Mouse (Mus musculus): ENCODE data around the gene Gpr88.

Gpr88 gene

DNA sequence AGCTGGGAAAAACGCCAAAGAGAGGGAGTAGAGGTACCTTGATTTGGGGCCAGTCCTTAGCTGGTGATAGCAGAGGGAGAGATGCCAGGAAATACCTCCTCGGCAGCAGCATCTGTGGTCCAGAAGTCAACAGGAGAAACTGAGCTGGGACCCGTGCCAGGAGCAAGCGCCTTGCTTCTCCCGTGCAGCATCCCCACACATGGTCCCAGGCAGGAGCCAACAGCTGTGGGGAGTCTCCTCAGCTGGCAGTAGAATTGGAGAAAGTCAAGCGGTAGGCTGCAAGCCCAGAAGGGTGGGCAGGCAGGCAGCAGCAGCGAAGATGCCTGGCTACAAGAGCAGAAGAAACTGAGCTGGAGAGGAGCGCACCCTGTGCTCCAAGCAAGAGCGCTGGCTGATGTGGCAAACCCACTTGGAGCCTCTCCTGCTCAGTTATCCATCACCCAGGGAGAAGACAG lies at the start of gene Gpr88:
Gene Gpr88 (minus strand): TSS at position 427 of the 455 bp plus-strand sequence.
- DNase-seq = no peak

DNA sequence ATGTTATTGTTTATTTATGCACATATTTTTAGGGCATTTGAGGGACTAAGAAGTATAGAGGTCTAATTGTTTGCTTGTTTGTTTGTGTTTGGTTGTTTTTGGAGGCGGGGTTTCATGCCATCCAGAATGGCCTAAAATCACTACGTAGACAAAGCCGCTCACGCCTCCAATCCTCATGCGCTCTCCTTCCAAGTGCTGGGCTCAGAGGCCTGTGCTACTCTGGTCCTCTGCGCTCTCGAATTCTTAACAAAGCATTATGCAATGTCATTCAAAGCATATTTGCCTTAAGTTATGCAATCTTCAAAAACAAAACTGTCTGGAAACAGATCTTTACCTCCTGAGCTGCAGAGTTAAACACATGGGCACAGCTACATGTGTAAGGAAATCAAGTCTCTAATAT lies 49.3 kb upstream of the Gpr88 start:
- no peak for DNase-seq

DNA sequence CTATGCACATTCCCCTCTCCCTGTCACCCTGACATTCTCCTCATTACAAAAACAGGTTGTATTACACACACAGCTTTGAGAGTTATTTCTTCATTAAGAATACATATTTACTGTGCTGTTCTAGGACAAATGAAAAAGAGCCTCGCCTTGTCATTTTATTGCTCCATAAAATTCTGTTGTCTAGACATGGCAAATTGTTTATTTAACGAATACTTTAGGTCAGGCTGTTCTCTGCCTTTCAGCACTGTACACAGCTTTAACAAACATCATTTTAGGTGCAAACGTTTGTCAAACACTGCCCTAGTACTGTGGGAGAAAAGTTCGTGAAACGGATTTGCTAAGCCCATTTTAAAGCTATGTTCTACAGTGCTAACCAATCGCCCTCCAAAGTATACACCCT lies 48.5 kb upstream of the Gpr88 start:
- DNase-seq = no peak

DNA sequence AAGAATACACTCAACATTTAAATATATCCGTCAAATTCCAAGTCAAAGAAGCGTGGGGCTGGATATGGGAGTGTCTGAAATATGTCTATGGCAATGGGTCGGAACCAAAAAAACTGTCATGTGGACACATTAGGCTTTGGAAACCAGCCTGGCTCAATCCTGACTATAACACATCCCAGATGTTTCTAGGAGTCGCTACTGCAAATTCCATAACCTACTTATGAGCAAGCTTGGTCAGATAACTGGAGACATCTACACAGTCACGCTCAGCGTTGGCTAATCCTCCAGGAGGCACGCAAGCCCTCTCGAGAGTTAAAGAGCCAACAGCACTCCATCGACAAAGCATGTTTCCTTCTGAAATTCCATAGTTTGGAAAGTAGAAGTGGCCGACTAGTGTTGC lies 45.4 kb upstream of the Gpr88 start:
- DNase-seq = no peak

DNA sequence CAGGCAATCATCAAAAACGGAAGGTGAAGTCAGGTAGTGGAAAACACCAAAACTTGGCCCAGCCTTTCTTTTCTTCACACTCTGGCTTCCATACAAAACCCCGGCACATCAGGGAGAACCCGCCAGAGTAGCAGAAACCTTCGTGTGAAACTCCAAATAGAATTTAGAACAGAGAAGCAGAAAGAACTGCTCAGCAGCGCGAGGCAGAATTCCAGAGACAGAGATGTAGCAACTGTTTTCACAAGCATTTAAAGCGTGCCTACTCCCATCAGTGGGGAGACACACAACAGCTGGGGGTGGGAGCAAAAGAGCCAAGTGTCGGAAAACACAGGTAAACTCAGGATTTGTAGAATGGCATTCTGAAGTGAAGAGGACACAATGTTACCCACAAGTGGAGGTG lies 44.7 kb upstream of the Gpr88 start:
- DNase-seq = no peak

DNA sequence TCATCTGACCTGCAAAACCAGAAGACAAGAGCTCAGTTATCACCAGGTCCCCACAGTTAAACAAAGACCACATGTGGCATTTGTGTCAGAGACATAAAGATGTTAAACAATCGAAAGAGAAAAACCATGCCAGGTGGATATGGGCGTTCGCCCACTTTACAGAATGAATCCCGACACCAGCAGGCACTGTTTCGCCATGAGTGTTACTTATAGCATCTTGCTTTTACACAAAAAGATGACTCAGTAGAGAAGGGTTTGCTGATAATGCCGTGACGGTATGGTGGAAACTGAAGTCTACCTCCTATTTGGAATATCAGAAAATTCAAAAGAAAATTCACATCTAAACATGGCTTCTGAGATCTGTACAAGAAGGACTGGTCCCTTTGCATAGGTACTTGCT lies 43.9 kb upstream of the Gpr88 start:
- no peak for DNase-seq

DNA sequence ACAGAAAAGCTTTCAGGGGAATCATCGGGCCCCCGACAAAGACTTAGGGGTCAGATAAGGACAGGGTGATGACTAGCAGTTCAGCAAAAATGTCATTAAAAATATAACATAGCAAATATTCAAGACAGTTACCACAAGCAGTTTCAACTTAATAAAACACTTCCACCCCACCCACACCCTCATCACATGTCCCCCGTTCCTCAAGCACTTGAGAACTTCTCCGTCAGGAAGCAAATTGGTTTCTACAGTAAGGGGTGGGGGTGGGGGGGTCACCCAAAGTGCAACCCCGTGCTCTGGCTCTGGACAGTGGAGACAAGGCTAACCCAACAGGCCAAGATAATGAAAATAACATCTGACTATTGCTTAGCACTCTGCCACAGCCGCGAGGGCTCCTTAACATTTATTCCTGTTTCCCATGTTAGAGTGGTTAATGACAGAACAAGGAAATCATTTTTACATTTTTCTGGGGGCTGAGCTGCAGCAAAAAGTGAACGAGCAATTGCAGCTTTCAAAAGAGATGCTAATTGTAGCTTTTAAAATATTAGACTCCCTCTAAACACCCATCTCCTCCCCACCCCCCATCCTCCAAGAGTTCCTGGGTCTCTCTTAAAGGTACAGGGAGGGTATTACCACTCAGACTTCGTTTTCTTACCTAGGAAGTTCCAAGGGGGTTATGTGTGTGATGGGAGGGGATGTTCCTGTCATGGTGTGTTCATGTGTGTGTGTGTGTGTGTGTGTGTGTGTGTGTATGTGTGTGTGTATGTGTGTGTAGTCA lies 36.9 kb upstream of the Gpr88 start:
- no peak for DNase-seq

DNA sequence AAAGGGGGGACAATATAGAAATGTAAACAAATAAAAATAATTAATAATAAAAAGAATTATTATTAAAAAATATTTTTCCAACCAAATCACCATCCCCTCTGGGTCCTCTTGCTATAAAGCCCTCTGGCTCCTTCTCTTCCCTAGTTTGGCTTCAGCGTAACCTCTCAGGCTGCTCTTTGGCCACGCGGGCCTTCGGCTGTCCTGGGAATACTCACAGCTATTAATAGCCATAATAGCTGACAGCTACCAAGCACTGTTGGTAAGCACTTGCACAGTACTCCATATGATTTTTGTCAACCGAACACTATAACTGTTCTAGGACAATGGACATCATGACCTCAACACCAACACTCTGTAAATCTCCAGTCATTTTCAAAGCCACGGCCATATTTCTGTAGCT lies 35.5 kb upstream of the Gpr88 start:
- no peak for DNase-seq

DNA sequence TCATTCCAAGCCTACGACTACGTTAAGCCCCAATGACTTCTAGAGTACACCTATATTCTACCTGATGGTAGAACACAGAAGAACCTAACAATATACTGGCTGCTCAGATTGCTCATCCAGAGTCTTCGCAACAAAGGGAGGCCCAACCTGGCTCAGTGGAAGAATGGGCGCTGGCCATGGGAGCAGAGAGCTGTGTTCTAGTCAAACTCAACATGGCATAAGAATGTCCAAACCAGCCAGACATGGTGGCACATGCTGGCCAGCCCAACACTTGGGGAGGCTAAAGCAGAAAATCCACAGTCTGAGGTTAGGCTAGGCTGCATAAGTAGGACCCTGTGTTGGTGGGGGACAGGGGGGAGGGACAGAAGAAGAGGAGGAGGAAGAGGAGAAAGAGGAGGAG lies 31.4 kb upstream of the Gpr88 start:
- no peak for DNase-seq

DNA sequence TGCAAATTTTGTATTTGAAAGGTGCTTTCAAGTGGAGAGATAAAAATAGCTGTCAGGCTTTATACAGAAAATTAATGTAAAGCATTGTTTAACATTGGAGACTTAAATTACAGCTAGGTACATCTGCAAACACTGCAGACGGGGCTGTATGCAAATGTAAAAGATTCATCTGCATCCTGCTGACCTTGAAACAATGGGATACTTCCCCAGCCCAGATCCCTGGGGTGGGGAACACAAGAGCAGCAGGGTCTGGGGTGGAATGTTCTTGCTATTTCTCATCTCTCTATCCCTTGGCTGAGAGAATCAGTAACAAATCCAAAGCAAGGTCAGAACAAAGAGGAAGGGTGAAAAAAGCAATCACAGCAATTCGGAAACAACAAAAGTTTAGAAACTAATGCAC lies 30.7 kb upstream of the Gpr88 start:
- no peak for DNase-seq

DNA sequence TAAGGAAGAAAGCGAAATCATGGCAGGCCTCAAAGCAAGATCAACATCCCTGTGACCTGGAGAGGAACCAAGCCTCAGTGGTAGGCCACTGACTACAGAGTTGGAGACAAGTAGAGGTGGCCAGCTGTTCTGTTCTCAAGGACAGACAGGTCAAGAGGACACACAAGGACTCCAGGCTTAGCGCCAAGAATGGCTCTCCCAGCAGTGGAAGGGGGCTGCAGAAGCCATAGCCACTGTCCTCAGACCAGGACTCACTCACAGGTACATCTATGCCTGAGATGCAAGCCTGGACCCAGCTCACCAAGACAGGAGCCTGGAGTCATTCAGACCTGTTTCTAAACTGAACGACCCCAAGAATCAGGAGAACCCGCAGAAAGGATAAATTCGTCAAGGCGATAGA lies 28.4 kb upstream of the Gpr88 start:
- no peak for DNase-seq

DNA sequence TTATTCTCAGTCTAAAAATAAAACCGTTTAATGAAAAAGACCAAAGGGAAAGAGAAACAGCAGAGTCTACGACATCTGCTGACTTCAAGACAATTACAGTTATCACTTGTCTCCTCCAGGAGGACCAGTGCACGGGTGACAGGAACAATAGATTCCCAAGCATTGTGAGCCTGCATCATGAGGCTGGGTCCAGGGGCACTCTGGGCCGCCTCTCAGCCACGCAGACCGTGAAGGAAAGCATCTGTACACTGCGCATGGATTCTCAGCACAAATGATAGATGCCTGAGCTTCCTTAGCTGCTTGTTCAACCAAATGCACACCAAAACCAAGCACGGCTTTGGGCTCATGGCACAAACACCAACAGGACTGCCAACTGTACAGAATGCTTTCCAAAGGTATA lies 23.8 kb upstream of the Gpr88 start:
- no peak for DNase-seq

DNA sequence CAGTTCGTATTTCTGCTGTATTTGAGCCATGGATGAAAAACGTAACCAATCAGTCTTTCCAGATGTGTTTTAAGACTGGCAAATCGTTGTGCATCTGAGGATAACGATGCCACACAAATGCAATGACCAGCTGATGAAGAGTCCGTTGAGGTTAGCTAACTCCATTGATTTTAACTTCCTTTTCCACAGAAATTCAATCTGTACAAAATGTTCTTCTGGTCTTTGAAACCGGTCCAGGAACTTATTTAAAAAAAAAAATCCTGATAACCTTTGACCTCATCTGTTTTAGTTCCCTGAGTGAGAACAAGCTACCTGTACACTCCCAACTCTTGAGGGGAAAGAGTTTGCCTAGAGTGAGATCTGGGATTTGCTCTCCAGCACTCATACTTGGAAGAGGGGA lies 18.4 kb upstream of the Gpr88 start:
- no peak for DNase-seq

DNA sequence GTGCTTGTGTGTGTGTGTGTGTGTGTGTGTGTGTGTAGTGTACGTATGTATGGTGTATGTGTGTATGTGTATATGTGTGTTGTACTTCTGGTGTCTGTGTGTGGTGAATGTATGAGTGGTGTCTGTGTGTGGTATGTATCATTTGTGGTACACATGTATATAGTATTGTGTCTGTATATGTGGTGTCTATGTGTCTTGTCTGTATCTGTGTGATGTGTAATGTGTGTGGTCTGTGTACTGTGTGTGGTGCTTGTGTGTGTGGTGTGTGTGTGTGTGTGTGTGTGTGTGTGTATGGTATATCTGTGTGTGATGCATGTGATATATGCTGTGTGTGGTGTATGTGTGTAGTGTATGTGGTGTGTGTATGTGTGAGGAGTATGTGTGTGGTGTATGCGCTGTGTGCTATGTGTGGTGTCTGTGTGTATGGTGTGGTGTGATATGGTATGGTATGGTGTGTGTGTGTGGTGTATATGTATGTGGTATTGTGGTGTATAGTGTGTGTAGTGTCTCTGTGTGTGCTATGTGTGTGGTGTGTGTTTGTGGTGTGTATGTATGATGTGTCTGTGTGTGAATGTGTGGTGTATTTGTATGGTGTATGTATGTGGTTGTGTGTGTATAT lies 13.8 kb upstream of the Gpr88 start:
- no peak for DNase-seq

DNA sequence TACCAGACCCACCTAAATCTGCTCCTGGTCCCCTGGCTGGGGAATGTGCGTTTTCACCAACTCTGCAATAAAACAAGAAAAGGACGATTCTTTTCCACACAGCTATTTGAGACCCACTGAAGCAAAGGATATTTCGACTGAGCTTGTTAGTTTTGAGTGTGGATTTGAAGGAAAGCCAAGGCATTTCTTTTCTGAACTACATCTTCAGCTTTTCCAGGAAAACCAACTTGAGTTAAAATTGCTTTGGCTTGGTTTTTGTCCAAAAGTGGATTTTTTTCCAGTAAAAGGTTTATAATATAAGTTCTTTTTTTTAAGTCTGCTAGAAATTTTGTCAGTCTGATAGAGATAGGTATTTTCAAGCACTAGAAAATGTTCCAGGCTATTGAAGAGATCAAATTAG lies 13.1 kb upstream of the Gpr88 start:
- no peak for DNase-seq

DNA sequence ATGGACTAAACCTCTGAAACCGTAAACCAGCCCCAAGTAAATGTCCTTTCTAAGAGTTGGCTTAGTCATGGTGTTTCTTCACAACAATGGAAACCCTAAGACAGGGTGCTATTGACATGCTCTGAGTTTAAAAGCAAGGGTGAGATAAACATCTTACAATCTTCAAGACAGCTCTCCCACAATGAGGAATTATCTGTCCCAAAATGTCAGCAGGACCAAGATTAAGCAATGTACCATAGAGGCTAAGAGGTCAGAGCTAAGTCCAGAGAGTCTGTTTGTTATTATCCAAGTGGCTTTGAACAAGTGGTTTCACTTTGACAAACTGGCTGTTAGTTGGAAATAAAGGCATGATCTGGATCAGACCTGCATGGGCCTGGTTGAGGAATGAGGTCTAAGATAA lies 10.7 kb upstream of the Gpr88 start:
- no peak for DNase-seq

DNA sequence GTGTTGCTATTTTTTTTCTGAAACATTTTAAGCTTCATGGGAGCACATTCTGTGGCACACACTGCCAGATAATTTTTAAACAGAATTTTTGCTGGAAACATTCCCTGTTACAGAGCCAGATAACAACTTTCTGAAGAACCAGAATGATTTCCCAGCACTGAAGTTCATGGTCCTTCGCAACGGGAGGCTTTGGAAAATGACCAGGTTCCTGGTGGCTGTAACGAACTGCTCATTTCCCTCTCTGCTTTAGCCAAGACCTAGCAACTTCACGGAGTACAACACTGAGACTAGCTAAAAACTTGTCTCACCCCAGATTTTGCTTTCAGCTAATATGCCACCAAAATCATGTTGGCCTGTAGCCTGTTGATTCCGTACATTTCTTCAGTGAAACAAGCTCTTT lies 9.8 kb upstream of the Gpr88 start:
- no peak for DNase-seq

DNA sequence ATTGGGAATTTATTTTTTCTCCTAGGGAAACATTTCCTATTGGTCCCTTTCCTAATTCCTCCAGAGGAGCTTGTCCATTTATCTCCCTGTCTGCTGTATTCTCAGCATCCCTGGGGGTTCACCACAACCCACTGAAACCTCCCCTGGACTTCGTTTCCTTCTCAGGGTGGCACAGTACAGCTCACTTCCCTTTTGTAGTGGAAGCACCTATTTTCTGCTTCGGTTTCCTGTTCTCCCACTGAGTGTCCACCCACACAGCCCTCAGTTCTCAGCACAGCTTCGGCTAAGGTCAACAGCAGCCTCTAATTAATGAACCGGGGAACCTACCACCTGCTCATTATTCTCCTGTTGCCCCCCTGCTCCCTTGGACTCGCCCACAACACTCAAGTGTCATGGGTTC lies 2.8 kb upstream of the Gpr88 start:
- DNase-seq = no peak

DNA sequence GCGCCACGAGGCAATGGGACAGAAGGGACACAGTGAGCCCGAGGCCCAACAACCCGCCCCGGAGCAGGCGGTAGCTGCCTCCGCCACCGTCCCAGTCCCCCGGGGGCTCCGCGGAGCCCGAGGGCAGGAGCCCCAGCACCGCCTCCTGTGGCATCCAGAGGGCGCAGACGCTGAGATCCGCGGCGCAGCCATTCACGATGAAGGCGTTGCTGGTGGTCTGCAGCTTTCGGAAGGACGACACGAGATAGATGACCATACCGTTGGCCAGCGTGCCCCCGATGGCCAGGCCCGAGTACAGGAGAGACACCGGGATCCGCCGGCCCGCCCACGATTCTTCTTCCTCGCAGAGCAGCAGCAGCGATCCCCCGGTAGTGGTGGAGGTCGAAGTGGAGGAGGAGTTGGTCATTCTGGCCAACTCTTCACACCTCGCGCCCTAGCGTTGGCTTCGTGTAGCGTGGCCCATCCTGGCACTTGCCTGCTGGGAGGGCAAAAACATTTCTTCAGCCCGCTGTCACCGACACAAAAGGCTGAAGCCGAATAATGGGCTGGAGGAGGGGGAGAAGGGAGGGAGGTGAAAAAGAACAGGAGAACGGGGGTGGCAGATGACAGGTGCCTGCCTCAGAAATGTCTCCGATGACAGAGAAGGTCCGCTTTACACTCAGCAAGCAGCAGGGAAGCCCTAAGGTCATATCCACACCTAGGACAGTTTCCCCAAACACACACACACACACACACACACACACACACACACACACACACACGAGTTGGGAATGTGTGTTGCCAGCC lies 855 bp downstream of the Gpr88 start:
- no peak for DNase-seq

DNA sequence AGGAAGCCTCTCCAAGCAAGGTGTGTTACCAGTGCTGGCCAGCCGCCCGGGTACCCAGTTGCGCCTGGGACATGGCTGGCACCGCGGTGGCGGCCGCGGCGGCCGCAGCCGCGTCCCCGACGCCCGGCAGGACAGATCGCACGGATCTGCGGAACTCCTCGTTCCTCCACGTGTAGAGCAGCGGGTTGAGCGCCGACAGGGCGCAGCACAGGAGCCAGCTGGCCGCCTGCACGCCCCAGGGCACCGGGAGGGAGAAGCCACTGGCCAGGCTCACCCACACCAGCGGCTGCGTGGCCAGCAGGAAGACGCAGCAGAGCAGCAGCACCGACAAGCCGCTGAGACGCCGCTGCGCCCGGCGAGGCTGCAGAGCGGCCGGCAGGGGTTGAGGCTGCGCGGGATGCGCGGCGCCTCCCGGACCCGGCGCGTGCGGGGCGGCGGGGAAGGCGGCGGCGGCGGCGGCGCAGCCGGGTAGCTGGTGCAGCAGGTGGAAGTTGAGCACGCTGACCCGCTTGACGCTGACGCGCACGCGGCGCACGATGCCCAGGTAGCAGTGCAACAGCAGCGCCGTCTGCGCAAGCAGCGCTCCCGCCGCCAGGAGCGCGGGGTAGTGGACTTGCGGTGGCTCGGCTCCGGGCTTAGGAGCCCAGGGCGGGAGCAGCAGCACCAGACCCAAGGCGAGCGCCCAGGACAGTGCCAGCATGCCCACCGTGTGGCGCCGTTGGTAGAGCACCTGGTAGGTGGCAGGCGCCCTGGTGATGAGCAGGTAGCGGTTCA lies 1.6 kb downstream of the Gpr88 start:
- peak in 1 of 2 experiments; percentile 4 for DNase-seq

DNA sequence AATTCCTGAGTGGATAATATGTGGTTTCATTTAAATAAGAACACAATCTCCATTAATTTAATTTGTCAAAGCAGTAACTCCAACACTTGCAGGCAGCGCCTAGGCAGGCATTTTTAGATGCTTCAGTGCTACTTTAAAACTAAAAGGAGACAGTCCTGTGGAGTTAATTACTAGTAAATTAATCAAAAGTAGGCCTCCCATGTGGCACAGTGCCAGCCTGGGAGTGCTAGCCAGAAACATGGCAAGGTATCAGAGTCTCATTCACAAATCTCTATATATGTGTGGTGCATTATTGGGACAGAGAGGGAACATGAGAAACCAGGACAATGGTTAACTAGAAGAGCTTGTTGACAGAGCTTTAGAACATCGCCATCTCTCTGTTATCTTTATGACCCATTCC lies 4.3 kb downstream of the Gpr88 start:
- no peak for DNase-seq

DNA sequence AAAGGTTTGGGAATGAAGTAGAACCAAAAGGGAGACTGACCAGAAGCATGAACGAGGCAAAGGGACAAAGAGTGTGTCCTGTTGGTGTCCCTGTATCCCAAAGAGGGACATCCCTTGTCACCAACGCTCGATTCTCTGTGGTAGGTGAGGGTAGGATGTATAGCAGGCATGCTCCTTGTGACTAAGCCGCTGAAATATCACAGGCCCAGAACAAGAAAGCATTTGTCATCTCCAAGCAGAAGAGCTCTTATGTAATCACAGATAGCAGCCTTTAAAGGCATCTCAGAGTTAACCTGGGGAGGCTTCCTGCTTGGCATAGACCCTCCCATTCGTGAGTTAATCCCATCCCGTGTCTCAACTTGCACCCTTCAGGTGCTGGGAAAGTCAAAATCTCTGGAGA lies 8.8 kb downstream of the Gpr88 start:
- DNase-seq = no peak

DNA sequence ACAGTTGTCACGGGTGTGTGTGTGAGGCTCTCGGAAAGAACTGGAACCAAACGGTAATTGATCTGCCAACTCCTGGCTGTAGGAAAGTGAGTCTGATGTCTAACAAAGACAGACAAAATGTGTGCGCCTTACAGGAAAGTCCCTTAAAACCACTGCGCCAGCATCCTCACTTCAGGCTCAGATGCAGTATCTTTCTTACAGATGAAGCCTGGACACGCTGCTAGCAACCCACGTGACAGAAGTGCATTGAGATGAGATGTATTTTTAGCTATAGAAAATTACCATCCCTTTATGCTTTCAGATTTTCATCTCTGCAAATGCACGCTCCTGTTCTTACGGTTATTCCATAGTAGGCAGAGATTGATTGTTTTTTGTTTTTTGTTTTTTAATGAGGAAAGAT lies 10.6 kb downstream of the Gpr88 start:
- DNase-seq = no peak
